In the genomic region with DNA sequence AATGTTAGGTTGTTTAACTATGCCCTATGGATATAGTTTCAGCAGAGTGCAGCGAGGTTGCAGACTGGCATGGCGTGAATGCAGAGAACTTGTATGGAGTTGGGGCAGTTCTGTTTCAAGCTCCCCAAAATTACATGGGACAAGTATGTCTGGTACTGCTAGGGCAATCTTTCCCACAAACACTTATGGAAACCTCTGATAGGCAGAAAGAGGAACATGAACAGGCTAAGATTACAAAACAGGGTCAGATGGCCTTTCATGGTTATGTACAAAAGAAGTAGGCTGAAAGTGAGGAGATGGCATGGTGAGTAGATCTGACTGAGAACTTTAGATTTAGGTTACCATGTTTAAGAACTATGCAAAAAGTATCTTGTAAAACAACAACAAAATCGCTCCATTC, we compare ENCODE assay signal across 28 mouse cellular contexts.
A peak's percentile ranks its signal among the peaks of the same experiment; 100 is the strongest.
DNase-seq lines count a peak whose midpoint lies in the region; ATAC-seq and TF ChIP-seq lines count a peak whose summit lies in the region.
"Had no signal": no experiment of that assay in that cellular context is flagged by ENCODE, and none has a peak within 500 bp of the region (broad histone marks: within the 10 kb centered on the region; RNA-seq: fewer than 3 reads in every experiment).

No protein-coding gene starts in this region.

- H3K9me3 ChIP-seq in CH12.LX (replicated peaks; ENCODE audit: low read length), result no peaks in the 10 kb centered on the region
- H3K9me3 ChIP-seq: embryonic facial prominence, embryonic 12.5 days; embryonic facial prominence, embryonic 15.5 days; G1E; heart, embryonic 12.5 days; heart, embryonic 15.5 days had no signal

- no peak overlapping the region for H3K27ac ChIP-seq in CH12.LX (ENCODE audit: insufficient read depth, low read depth)
- H3K27ac ChIP-seq: embryonic facial prominence, embryonic 12.5 days; embryonic facial prominence, embryonic 15.5 days; gastrocnemius, adult 2 months; heart, embryonic 15.5 days; hindbrain, embryonic 14.5 days; hindbrain, postnatal 0 days had no signal

- dilution Hi-C loops in CH12.LX (cut with MboI; ENCODE audit: extremely low pct_ligation_motif_present, extremely low pct_unique_long_range_greater_than_20kb, low sequenced_read_pairs), result no loop called here

- H3K4me3 ChIP-seq in CH12.LX (replicated peaks in 1 of 3; ENCODE audit: low read depth in 2 of 3, low read length in 2 of 3, poor library complexity in 1 of 3), result no peak overlapping the region
- H3K4me3 ChIP-seq: embryonic facial prominence, embryonic 12.5 days; embryonic facial prominence, embryonic 15.5 days; gastrocnemius, adult 2 months; heart, embryonic 12.5 days; heart, embryonic 15.5 days had no signal

- H3K9ac ChIP-seq in CH12.LX (ENCODE audit: insufficient read depth, low read depth), result no peak overlapping the region
- H3K9ac ChIP-seq: embryonic facial prominence, embryonic 12.5 days; embryonic facial prominence, embryonic 15.5 days; forebrain, postnatal 0 days; heart, embryonic 12.5 days; heart, embryonic 15.5 days; hindbrain, embryonic 14.5 days had no signal

- DNase-seq in 416B (ENCODE audit: low read depth) (peak; percentile 71), CH12.LX (ENCODE audit: extremely low read depth) (no peak)
- no peak for DNase-seq in layer of hippocampus, adult 8-10 months (ENCODE audit: low spot score in 2 of 2)
- DNase-seq in urinary bladder, adult 2 months (ENCODE audit: low spot score), result no peak
- no peak for DNase-seq in thymus, postnatal 14 days
- DNase-seq: adrenal gland, adult 8-10 months; adrenal gland, postnatal 25 days; cerebellum, adult 18-20 months; cerebellum, adult 9-10 months; cerebellum, postnatal 14 days; forebrain, postnatal 0 days; gastrocnemius, adult 2 months; gastrocnemius, postnatal 14 days; heart, adult 18-20 months; heart, postnatal 10 days; heart, postnatal 36 days had no signal

- no peak for TF ChIP-seq POLR2A in CH12.LX (IDR thresholded peaks at IDR 0.05; ENCODE audit: low read depth, low read length)

- peak; percentile 95 for ATAC-seq in common myeloid progenitor, adult 5-6 weeks (replicated peaks; ENCODE audit: low read depth, poor library complexity, severe bottlenecking)
- ATAC-seq in megakaryocyte, adult 5-6 weeks (ENCODE audit: poor library complexity, severe bottlenecking), result peak; percentile 79
- ATAC-seq: activated CD4-positive, CD25-positive, alpha-beta regulatory T cell, adult 4 months; forebrain, embryonic 14.5 days; forebrain, postnatal 0 days; hindbrain, postnatal 0 days; inflammation-experienced regulatory T-cells, adult 6 months had no signal

- H3K27me3 ChIP-seq in CH12.LX (replicated peaks), result no peaks in the 10 kb centered on the region
- H3K27me3 ChIP-seq: embryonic facial prominence, embryonic 12.5 days; embryonic facial prominence, embryonic 15.5 days; heart, embryonic 12.5 days; heart, embryonic 15.5 days had no signal

- no peak overlapping the region for H3K4me2 ChIP-seq in CH12.LX (ENCODE audit: insufficient read depth, low read depth, poor library complexity, severe bottlenecking)
- H3K4me2 ChIP-seq: embryonic facial prominence, embryonic 12.5 days; embryonic facial prominence, embryonic 15.5 days; heart, embryonic 12.5 days; heart, embryonic 15.5 days; hindbrain, embryonic 14.5 days had no signal

- TF ChIP-seq EP300 in CH12.LX (IDR thresholded peaks at IDR 0.05; ENCODE audit: low read length), result no peak

- TF ChIP-seq CTCF in CH12.LX (conservative IDR thresholded peaks at IDR 0.05 in 1 of 2, IDR thresholded peaks at IDR 0.05 in 1 of 2; ENCODE audit: low read depth in 2 of 2, low read length in 2 of 2), result no peak

- in situ Hi-C loops in CH12.LX (cut with MboI; ENCODE audit: low pct_ligation_motif_present, low pct_unique_long_range_greater_than_20kb, low sequenced_read_pairs), result no loop called here

- H3K79me2 ChIP-seq in CH12.LX (replicated peaks; ENCODE audit: control insufficient read depth, extremely low read depth, insufficient read depth, poor library complexity, severe bottlenecking), result no peaks in the 10 kb centered on the region

- H3K36me3 ChIP-seq in CH12.LX (replicated peaks in 1 of 2; ENCODE audit: control insufficient read depth in 1 of 2, insufficient read depth in 1 of 2, low read length in 1 of 2), result peaks cover 54 to 72% of the 10 kb centered on the region in 2 experiments

- TF ChIP-seq RAD21 in CH12.LX (IDR thresholded peaks at IDR 0.05; ENCODE audit: low read depth, low read length), result no peak

- peaks cover 9 to 12% of the 10 kb centered on the region in 2 experiments for H3K4me1 ChIP-seq in CH12.LX (ENCODE audit: control insufficient read depth in 1 of 2, insufficient read depth in 2 of 2)
- H3K4me1 ChIP-seq: embryonic facial prominence, embryonic 12.5 days; embryonic facial prominence, embryonic 15.5 days; heart, embryonic 12.5 days; heart, embryonic 15.5 days had no signal

TF ChIP-seq in CH12.LX, 34 proteins besides CTCF, POLR2A, EP300 and RAD21:
- 0 out of 2 replicates have a peak, but pooled peaks have one; percentile 3 for TF ChIP-seq MXI1 (IDR thresholded peaks at IDR 0.05; ENCODE audit: low read depth, low read length)
- no peak for TF ChIP-seq MAFK (IDR thresholded peaks at IDR 0.05; ENCODE audit: insufficient replicate concordance, low read length)
